Mouse (Mus musculus) T-cell, adult 66 days (primary cell): Measurements from ENCODE around the gene Topaz1. TPM values are rescaled to one million over a fixed set of nuclear protein-coding genes. Genes with fewer than 3 reads are reported as not detected.

Experiments
- total RNA-seq, 2 experiments: library from RNA; stranded (reverse); gene quantifications; 3 replicates in 1 of 2; 4 replicates in 1 of 2; pipeline ENCODE4 v1.2.4; 2023

Topaz1 gene
- not detected for total RNA-seq

DNA sequence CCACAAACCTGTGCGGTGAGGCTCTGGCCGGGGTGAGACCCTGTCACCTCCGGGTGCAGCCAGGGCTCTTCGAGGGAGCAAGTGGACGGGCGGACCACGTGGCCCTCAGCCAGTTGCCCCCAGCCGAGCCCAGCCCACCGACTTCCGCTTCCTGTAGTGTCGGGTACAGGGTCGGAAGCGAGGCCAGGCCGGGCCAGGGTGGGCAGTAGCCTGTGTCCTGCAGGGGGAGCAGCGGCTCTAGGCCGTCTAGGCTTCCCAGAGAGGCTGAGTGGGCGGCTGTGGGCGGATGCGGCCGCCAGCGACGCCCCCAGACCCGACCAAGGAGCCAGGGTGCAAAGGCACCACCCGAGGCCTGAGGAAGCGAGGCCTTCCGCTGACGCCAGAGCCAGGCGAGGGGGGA is at the start of gene Topaz1:
Gene Topaz1 (plus strand): TSS at position 287 of the 400 bp plus-strand sequence.

DNA sequence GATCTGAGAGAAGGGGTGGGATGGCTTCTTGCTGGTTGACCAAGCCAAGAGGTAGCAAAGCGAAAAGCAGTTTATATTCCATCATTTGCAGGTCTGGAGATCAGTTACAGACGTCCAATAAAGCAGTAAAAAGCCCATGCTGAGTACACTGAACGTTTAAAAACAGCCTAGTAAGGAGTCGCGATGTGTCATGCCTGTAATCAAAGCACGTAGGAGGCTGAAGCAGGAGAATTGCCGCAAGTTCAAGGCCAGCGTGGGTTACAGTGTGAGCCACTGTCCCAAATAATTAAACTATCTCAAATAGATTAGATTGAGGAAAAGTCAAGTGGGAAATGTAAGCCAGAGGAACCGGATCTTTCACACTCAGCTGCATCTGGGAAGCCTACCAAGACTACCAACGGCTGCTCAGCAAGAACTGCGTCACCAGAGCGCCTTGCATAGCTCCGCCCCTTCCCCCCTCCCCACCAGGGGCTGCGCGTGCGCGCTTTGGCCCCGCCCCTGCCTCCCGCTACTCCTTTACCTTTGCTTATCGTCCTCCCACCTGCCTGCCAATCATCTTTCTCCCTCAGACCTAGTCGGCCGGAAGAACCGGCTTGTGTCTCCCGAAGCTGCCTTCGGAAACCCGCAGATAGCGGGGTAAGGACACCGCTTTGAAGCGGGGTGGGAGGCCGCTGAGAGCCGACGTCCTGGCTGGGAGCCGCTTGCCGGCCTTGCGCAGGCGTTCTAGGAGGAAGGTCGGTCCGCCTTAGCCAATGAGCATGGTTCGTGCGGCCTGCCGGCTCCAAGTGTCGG is 58.1 kb downstream of the Topaz1 start, which contains the start of gene Tcaim:
Gene Tcaim (plus strand): TSS at position 487 of the 792 bp plus-strand sequence.

DNA sequence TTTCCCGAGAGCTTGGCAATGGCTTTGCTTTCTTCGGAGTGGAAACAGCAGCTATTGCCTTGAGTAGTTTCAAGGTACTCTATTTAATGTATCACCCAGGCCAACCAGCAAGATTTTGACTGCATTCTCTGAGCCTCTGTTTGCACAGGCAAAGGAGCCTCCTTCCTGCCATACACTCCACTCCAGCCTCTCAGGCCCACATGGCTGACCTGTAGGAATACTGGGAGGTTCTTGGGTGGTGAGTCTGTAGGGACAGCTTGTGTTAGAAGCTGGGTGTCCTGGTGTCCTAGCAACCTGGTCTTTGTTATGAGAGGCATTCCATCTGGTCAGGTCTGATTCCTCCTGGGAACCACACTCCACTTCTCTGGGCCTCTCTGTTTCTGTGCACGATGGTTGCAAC is 96.6 kb downstream of the Topaz1 start, which contains the start of gene Gm35549:
Gene Gm35549 (minus strand): TSS at position 276 of the 400 bp plus-strand sequence.

Other genes with a start within 250 kb of the Topaz1 start
- 10 to 100 TPM; 15.2 to 19.0 TPM for gene Tcaim, start 58.2 kb downstream of the Topaz1 start, total RNA-seq
- gene Gm35549, start 96.7 kb downstream of the Topaz1 start, total RNA-seq: not detected
- gene Zfp445, start 118.7 kb downstream of the Topaz1 start, total RNA-seq: 100 to 1,000 TPM; 136 to 137 TPM
- gene Zkscan7, start 138.3 kb downstream of the Topaz1 start, total RNA-seq: 1 to 10 TPM; 5.2 to 6.1 TPM
- not detected for gene Zfp105, start 175.7 kb downstream of the Topaz1 start, total RNA-seq
- gene 1110059G10Rik, start 203.7 kb downstream of the Topaz1 start, total RNA-seq: 10 to 100 TPM; 42.5 to 43.6 TPM
- 10 to 100 TPM in 1 of 2 experiments, 1 to 10 TPM in 1; 2.3 to 10.9 TPM for gene Kif15, start 203.7 kb downstream of the Topaz1 start, total RNA-seq